Mouse (Mus musculus) ES-Bruce4 (cell line): ENCODE results near the gene Caskin2. TPM values are rescaled to one million over a fixed set of nuclear protein-coding genes. Genes with fewer than 3 reads are reported as not detected.

Source experiments
- H3K27ac ChIP-seq: 2 replicates; pipeline ENCODE4 v1.5.1; 2012; ENCODE audit warnings: low read length, inconsistent platforms; ENCODE audit not compliant: insufficient read depth
- H3K27me3 ChIP-seq: 2 replicates; pipeline ENCODE4 v1.6.1; 2012; ENCODE audit warnings: mild to moderate bottlenecking, low read length, inconsistent platforms; ENCODE audit not compliant: control insufficient read depth, poor library complexity, insufficient read depth, severe bottlenecking
- H3K36me3 ChIP-seq: 2 replicates; pipeline ENCODE4 v1.6.1; 2012; ENCODE audit warnings: inconsistent platforms, mild to moderate bottlenecking, low read length, moderate library complexity; ENCODE audit not compliant: control insufficient read depth, poor library complexity, insufficient read depth, severe bottlenecking
- H3K4me1 ChIP-seq: one replicate; pipeline ENCODE4 v1.8.1; 2011; ENCODE audit warnings: low read length; ENCODE audit not compliant: control insufficient read depth, insufficient read depth
- H3K4me3 ChIP-seq: 2 replicates; pipeline ENCODE4 v1.5.1; 2011; ENCODE audit warnings: low read depth, mild to moderate bottlenecking, low read length
- H3K9ac ChIP-seq: 2 replicates; pipeline ENCODE4 v1.6.1; 2012; ENCODE audit warnings: low read depth, mild to moderate bottlenecking, inconsistent platforms; ENCODE audit not compliant: poor library complexity, severe bottlenecking
- H3K9me3 ChIP-seq: replicated peaks from 2 replicates; pipeline ENCODE4 v1.6.1; 2012; ENCODE audit warnings: mild to moderate bottlenecking, low read length, inconsistent platforms; ENCODE audit not compliant: control insufficient read depth, poor library complexity, insufficient read depth, severe bottlenecking
- CTCF ChIP-seq: IDR thresholded peaks from one replicate; pipeline ENCODE4 v1.8.1; 2011; ENCODE audit warnings: low read depth, low read length
- EP300 ChIP-seq: IDR thresholded peaks from 2 replicates; pipeline ENCODE4 v1.6.1; 2011; ENCODE audit warnings: low read depth, low read length; ENCODE audit not compliant: insufficient read depth
- POLR2A ChIP-seq: IDR thresholded peaks from one replicate; pipeline ENCODE4 v1.8.1; 2011; ENCODE audit warnings: low read length; ENCODE audit not compliant: insufficient read depth
- polyA plus RNA-seq: library from polyadenylated mRNA; stranded (reverse); fragments of >200 nt; gene quantifications from 2 replicates; pipeline ENCODE4 v1.2.4, GENCODE M21; 2011; ENCODE audit warnings: low read depth; ENCODE audit not compliant: missing spikeins, insufficient read depth, insufficient read length

Gene Caskin2
- polyA plus RNA-seq, 1 experiment = 12.1 TPM

DNA sequence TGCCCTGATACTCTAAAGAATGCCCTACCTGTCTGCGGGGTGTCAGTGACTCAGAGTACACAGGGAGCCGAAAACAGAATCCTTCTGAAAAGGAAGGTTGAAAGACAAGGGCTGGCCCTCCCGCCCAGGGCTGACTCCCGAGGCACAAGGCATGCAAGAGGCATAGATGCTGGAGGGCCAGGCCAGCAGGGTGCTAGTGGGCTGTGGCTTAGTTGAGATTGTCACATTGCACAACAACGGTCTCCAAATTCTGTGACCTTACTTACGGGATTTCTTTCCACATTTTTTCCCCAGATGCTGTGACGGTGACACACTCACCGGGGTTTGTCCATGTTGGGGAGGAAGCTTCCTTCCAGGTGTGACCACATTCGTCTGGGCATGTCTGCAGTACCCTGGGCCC is 36.5 kb downstream of the Caskin2 start:
- no peaks in the 10 kb centered on the region for H3K9me3 ChIP-seq
- no peak overlapping the region for H3K4me3 ChIP-seq
- TF ChIP-seq EP300 (0 out of 2 replicates have a peak, but pooled peaks have one; percentile 15), CTCF (no peak), POLR2A (no peak)
- peak overlapping the region; percentile 40 for H3K27ac ChIP-seq
- H3K4me1 ChIP-seq = peaks cover 20% of the 10 kb centered on the region
- H3K9ac ChIP-seq = peak overlapping the region; percentile 52
- no peaks in the 10 kb centered on the region for H3K36me3 ChIP-seq
- H3K27me3 ChIP-seq = no peaks in the 10 kb centered on the region

DNA sequence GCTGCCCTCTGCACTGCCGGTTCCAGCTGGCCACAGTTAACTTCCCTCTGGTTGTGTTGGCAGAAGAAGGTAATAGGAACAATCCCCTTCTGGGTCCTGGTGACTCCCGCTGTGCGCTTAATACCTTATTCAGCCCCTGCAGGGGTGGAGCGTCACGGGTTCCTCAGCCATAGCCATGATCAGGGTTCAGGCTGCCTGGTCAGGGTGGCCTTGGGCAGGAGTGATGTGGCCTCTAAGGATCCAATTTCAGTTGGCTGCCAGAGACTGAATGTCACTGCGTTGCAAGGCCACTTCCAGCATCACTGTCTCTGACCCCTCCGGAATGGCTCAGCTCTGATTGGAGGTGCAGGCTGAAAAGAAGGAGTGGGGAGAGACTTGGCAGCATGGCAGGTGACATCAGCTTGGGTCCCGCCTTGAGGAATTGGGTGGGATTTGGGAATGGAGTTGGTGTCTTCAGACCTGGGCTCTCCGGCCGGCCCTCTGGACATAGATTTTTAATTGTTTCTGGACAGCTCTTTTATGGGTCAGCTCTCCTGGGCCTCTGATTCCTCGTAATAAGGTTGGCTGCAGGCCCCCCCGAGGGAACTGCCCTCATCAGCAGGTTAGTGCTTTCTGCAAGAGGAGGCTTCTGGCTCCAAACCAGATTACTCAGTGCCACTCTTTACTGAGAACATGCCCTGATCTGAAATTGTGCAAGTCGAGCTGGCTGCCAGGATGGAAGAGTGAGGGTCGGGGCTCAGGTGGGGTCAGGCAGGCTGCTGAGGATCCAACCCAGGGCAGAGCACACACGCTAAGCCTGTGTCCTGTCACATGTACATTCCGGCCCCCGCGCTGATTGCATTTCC is 37.4 kb downstream of the Caskin2 start:
- Histone ChIP-seq H3K27me3 (no peaks in the 10 kb centered on the region), H3K9ac (no peak overlapping the region), H3K4me1 (peaks cover 20% of the 10 kb centered on the region), H3K9me3 (no peaks in the 10 kb centered on the region), H3K36me3 (no peaks in the 10 kb centered on the region), H3K27ac (no peak overlapping the region), H3K4me3 (no peak overlapping the region)
- TF ChIP-seq CTCF (no peak), POLR2A (no peak), EP300 (no peak)

DNA sequence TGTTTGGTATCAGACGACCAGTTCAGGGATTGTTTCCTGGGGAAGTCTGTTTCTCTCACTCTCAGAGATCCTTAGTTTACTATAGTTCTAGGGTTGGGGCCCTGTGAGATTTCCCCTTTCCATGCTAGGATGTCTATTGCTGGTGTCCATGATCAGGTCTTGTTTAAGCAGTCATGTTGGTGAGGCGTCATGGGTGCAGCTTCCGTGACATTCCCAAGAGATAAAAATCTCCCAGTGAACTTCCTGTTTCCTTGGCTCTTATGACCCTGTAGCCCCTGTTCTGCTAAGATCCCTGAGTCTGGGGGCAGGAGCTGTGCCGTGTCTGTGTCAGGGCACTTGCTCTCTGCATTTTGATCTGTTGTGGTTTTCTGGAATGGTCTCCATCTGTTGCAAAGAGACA is 38.8 kb downstream of the Caskin2 start:
- H3K4me3 ChIP-seq = no peak overlapping the region
- TF ChIP-seq EP300 (no peak), POLR2A (no peak), CTCF (no peak)
- no peak overlapping the region for H3K9ac ChIP-seq
- peaks cover 15% of the 10 kb centered on the region for H3K4me1 ChIP-seq
- H3K9me3 ChIP-seq = no peaks in the 10 kb centered on the region
- H3K27me3 ChIP-seq = no peaks in the 10 kb centered on the region
- no peak overlapping the region for H3K27ac ChIP-seq
- no peaks in the 10 kb centered on the region for H3K36me3 ChIP-seq

DNA sequence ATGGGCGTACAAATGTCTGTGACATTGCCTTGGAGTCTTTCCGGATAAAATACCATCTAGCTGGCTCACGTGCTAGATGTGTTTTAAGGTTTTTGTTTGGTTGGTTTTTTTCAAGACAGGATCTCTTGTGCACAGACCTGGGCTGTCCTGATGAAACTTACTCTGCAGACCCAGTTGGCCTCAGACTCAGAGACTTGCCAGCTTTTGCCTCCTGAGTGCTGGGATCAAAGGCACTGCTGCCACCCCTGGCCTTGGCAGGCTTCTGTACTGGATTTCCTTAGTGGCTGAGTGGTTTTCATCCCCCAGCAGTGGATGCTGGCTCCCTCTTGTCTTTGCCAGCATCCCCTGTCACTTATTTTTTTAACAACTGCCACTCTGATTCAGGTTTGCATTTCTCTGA is 44.5 kb downstream of the Caskin2 start:
- H3K36me3 ChIP-seq = no peaks in the 10 kb centered on the region
- no peaks in the 10 kb centered on the region for H3K27me3 ChIP-seq
- H3K9ac ChIP-seq = no peak overlapping the region
- H3K4me1 ChIP-seq = no peaks in the 10 kb centered on the region
- TF ChIP-seq CTCF (no peak), POLR2A (no peak), EP300 (no peak)
- H3K4me3 ChIP-seq = no peak overlapping the region
- H3K9me3 ChIP-seq = no peaks in the 10 kb centered on the region
- no peak overlapping the region for H3K27ac ChIP-seq

DNA sequence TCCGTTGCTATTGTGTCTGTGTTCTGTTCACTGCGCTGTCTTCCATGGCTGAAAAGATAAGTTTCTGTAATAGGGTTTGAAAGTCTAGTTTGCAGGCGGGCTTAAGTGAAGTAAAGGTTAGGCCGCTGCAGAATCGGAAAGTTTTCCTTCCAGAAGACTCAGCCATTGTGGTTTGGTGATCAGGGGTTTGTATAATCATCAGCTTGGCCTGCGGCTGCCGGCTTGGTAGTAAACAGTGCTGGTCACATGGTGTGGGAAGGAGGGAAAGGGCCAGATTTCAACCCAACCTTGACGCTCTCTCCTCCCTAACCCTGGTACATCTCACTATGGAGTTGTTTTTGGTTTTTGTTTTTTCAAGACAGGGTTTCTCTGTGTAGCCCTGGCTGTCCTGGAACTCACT is 46.5 kb downstream of the Caskin2 start:
- no peaks in the 10 kb centered on the region for H3K27me3 ChIP-seq
- H3K4me1 ChIP-seq = no peaks in the 10 kb centered on the region
- no peak for TF ChIP-seq CTCF
- TF ChIP-seq POLR2A = no peak
- TF ChIP-seq EP300 = no peak
- H3K9me3 ChIP-seq = 0 out of 2 replicates have a peak, but pooled peaks cover 1% of the 10 kb centered on the region
- no peaks in the 10 kb centered on the region for H3K36me3 ChIP-seq
- no peak overlapping the region for H3K9ac ChIP-seq
- H3K4me3 ChIP-seq = no peak overlapping the region
- no peak overlapping the region for H3K27ac ChIP-seq

DNA sequence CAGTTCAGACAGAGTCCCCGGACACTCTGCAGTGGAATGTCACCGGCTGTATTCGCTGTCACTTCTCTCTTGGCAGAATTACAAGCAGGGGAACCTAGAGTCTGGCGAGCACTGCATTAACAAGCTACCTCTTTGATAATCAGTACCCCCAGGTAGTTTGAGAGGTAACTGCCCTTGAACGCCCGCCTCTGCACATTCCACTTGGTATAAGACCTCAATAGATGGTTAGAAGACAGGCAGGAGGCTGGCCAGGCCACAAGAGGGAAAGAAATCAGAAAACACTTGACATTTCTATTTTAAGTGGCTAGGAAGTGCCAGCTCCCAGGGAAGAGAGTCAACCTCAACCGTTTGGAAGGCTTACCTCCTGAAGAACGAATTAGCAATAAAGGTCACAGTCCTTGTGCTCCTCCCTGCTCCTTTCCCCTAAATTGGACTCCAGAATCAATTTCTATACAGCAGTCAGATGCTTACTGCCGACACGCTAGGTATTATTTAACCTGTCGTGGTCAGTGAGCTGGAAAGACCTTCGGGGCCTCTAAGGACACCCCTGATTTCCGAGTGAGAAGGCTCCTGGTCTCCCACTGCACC is 47.0 kb downstream of the Caskin2 start:
- Histone ChIP-seq H3K27ac (no peak overlapping the region), H3K4me3 (no peak overlapping the region), H3K36me3 (no peaks in the 10 kb centered on the region), H3K9ac (peak overlapping the region; percentile 92), H3K4me1 (no peaks in the 10 kb centered on the region), H3K9me3 (0 out of 2 replicates have a peak, but pooled peaks cover 4% of the 10 kb centered on the region), H3K27me3 (no peaks in the 10 kb centered on the region)
- no peak for TF ChIP-seq EP300
- no peak for TF ChIP-seq CTCF
- no peak for TF ChIP-seq POLR2A
